9 mouse cellular contexts compared by ENCODE assay signal in genomic region chr11:3538341-3538740, GRCm38 (mm10). TPM values are rescaled to one million over a fixed set of nuclear protein-coding genes. Genes with fewer than 3 reads are reported as not detected.
DNase-seq lines count a peak whose midpoint lies in the region; ATAC-seq and TF ChIP-seq lines count a peak whose summit lies in the region.
"Had no signal": no experiment of that assay in that cellular context is flagged by ENCODE, and none has a peak within 500 bp of the region (broad histone marks: within the 10 kb centered on the region; RNA-seq: fewer than 3 reads in every experiment).

No protein-coding gene starts in this region.

- peaks cover 30% of the 10 kb centered on the region for H3K4me1 ChIP-seq in kidney, embryonic 16.5 days (ENCODE audit: insufficient read depth, low read length)
- no peaks in the 10 kb centered on the region for H3K4me1 ChIP-seq in cortical plate, adult 2 months (ENCODE audit: control insufficient read depth, insufficient read depth, low read length)
- peaks cover 22% of the 10 kb centered on the region for H3K4me1 ChIP-seq in hindbrain, embryonic 15.5 days (replicated peaks)
- peaks cover 5% of the 10 kb centered on the region for H3K4me1 ChIP-seq in midbrain, postnatal 0 days (ENCODE audit: insufficient read depth, low read length)

- no peak for TF ChIP-seq POLR2A in cortical plate, adult 2 months (IDR thresholded peaks at IDR 0.05; ENCODE audit: extremely low read depth, insufficient read depth, low read length)

- H3K4me2 ChIP-seq in kidney, embryonic 16.5 days (replicated peaks; ENCODE audit: low read depth, low read length), result peak overlapping the region; percentile 67
- H3K4me2 ChIP-seq in hindbrain, embryonic 15.5 days, result peak overlapping the region; percentile 84
- peak overlapping the region; percentile 72 for H3K4me2 ChIP-seq in midbrain, postnatal 0 days (ENCODE audit: low read depth, low read length, poor library complexity, severe bottlenecking)

- no peaks in the 10 kb centered on the region for H3K9me3 ChIP-seq in kidney, embryonic 16.5 days (ENCODE audit: low read length)
- no peaks in the 10 kb centered on the region for H3K9me3 ChIP-seq in hindbrain, embryonic 15.5 days
- H3K9me3 ChIP-seq in midbrain, postnatal 0 days (ENCODE audit: low read length), result no peaks in the 10 kb centered on the region

- H3K27ac ChIP-seq in kidney, embryonic 16.5 days (ENCODE audit: low read length), result peak overlapping the region; percentile 61; the same call in 1 of the 2 replicates
- no peak overlapping the region for H3K27ac ChIP-seq in cortical plate, adult 2 months (ENCODE audit: insufficient read depth, low read length)
- H3K27ac ChIP-seq in hindbrain, embryonic 15.5 days (replicated peaks), result no peak overlapping the region
- no peak overlapping the region for H3K27ac ChIP-seq in midbrain, postnatal 0 days (ENCODE audit: low read depth, low read length)

- no peaks in the 10 kb centered on the region for H3K27me3 ChIP-seq in kidney, embryonic 16.5 days (ENCODE audit: insufficient read depth, low read length)
- H3K27me3 ChIP-seq in hindbrain, embryonic 15.5 days, result no peaks in the 10 kb centered on the region
- H3K27me3 ChIP-seq in midbrain, postnatal 0 days (ENCODE audit: insufficient read depth, low read length), result no peaks in the 10 kb centered on the region

- peak overlapping the region; percentile 73 for H3K4me3 ChIP-seq in kidney, embryonic 16.5 days (ENCODE audit: low read length)
- H3K4me3 ChIP-seq in cortical plate, adult 2 months (ENCODE audit: insufficient read depth, low read length), result peak overlapping the region; percentile 43; the same call in 1 of the 2 replicates
- peak overlapping the region; percentile 58 for H3K4me3 ChIP-seq in hindbrain, embryonic 15.5 days
- H3K4me3 ChIP-seq in midbrain, postnatal 0 days (ENCODE audit: low read depth, low read length), result peak overlapping the region; percentile 46; the same call in 1 of the 2 replicates

- peak overlapping the region; percentile 82 for H3K9ac ChIP-seq in kidney, embryonic 16.5 days (replicated peaks; ENCODE audit: low read length)
- no peak overlapping the region; the same call in 1 of the 2 replicates for H3K9ac ChIP-seq in hindbrain, embryonic 15.5 days
- H3K9ac ChIP-seq in midbrain, postnatal 0 days (replicated peaks; ENCODE audit: low read length, poor library complexity, severe bottlenecking), result no peak overlapping the region

- H3K36me3 ChIP-seq in kidney, embryonic 16.5 days (ENCODE audit: insufficient read depth, low read length), result peaks cover 11% of the 10 kb centered on the region
- H3K36me3 ChIP-seq in hindbrain, embryonic 15.5 days, result no peaks in the 10 kb centered on the region
- H3K36me3 ChIP-seq in midbrain, postnatal 0 days (ENCODE audit: insufficient read depth, low read length), result no peaks in the 10 kb centered on the region

- 58% methylated on average over 4 of the region's 4 CpGs for WGBS in kidney, embryonic 16.5 days
- 61% methylated on average over 4 of the region's 4 CpGs for WGBS in hindbrain, embryonic 15.5 days
- 62% methylated on average over 4 of the region's 4 CpGs for WGBS in midbrain, postnatal 0 days

- ATAC-seq in kidney, embryonic 16.5 days (ENCODE audit: low FRiP score, low TSS enrichment), result no peak
- no peak for ATAC-seq in hindbrain, embryonic 15.5 days (ENCODE audit: low FRiP score, low read depth)
- ATAC-seq in midbrain, postnatal 0 days (ENCODE audit: low FRiP score), result no peak
- no peak for ATAC-seq in erythroid progenitor cell, adult 5-6 weeks (replicated peaks; ENCODE audit: low FRiP score, poor library complexity, severe bottlenecking)

- DNase-seq in kidney, postnatal 4 days, result no peak
- no peak for DNase-seq in midbrain, postnatal 0 days (ENCODE audit: low spot score)
- DNase-seq in T-cell, adult 2 months (ENCODE audit: low spot score), result no peak
- DNase-seq in urinary bladder, postnatal 25 days (ENCODE audit: low spot score), result no peak

- TF ChIP-seq CTCF in cortical plate, adult 2 months (IDR thresholded peaks at IDR 0.05; ENCODE audit: extremely low read depth, insufficient read depth, low read length), result no peak
- TF ChIP-seq CTCF in midbrain, postnatal 0 days (IDR thresholded peaks at IDR 0.05), result no peak

RNA-seq across cellular contexts. Expression of gene Smtn, which starts 2.1 kb away (rescaled TPM):
- polyA plus RNA-seq in kidney, embryonic 16.5 days (2015; fragmentation: Nextera tagmentation; extraction: Ambion mirVana), result 110 and 116 TPM in 2 replicates
- 4.9 and 5.4 TPM in 2 replicates for polyA plus RNA-seq in cortical plate, adult 2 months (2012; rRNA removed)
- 18.5 and 19.5 TPM in 2 replicates for polyA plus RNA-seq in hindbrain, embryonic 15.5 days (2015; fragmentation: Nextera tagmentation; extraction: Ambion mirVana)
- 7.3 and 9.9 TPM in 2 replicates for total RNA-seq in midbrain, postnatal 0 days (2014; rRNA removed)
- polyA plus RNA-seq in midbrain, postnatal 0 days (2015; fragmentation: Nextera tagmentation; extraction: Ambion mirVana), result 8.0 and 8.1 TPM in 2 replicates
- total RNA-seq in erythroid progenitor cell, adult 5-6 weeks (2015; ENCODE audit: low replicate concordance), result 6.1 TPM in 1 of 2 replicates, not detected in the other
- total RNA-seq in erythroid progenitor cell, adult 5-6 weeks (2017; ENCODE audit: low replicate concordance), result 0.39 and 2.9 TPM in 2 replicates

RNA-seq across cellular contexts. Expression of gene Selenom, which starts 23.9 kb away (rescaled TPM):
- polyA plus RNA-seq in kidney, embryonic 16.5 days (2015; fragmentation: Nextera tagmentation; extraction: Ambion mirVana), result 113 and 114 TPM in 2 replicates
- polyA plus RNA-seq in cortical plate, adult 2 months (2012; rRNA removed), result 243 and 244 TPM in 2 replicates
- 136 and 139 TPM in 2 replicates for polyA plus RNA-seq in hindbrain, embryonic 15.5 days (2015; fragmentation: Nextera tagmentation; extraction: Ambion mirVana)
- 244 and 290 TPM in 2 replicates for total RNA-seq in midbrain, postnatal 0 days (2014; rRNA removed)
- 298 and 349 TPM in 2 replicates for polyA plus RNA-seq in midbrain, postnatal 0 days (2015; fragmentation: Nextera tagmentation; extraction: Ambion mirVana)
- 1.8 TPM in 1 of 2 replicates, not detected in the other for total RNA-seq in erythroid progenitor cell, adult 5-6 weeks (2015; ENCODE audit: low replicate concordance)
- 3.3 TPM in 1 of 2 replicates, not detected in the other for total RNA-seq in erythroid progenitor cell, adult 5-6 weeks (2017; ENCODE audit: low replicate concordance)

RNA-seq across cellular contexts. Expression of gene Inpp5j, which starts 33.7 kb away (rescaled TPM):
- polyA plus RNA-seq in kidney, embryonic 16.5 days (2015; fragmentation: Nextera tagmentation; extraction: Ambion mirVana), result 2.8 and 3.1 TPM in 2 replicates
- polyA plus RNA-seq in cortical plate, adult 2 months (2012; rRNA removed), result 38.4 and 39.0 TPM in 2 replicates
- polyA plus RNA-seq in hindbrain, embryonic 15.5 days (2015; fragmentation: Nextera tagmentation; extraction: Ambion mirVana), result 9.3 and 9.8 TPM in 2 replicates
- total RNA-seq in midbrain, postnatal 0 days (2014; rRNA removed), result 10.5 and 10.6 TPM in 2 replicates
- polyA plus RNA-seq in midbrain, postnatal 0 days (2015; fragmentation: Nextera tagmentation; extraction: Ambion mirVana), result 17.3 and 19.3 TPM in 2 replicates
- 1.3 TPM in 1 of 2 replicates, not detected in the other for total RNA-seq in erythroid progenitor cell, adult 5-6 weeks (2015; ENCODE audit: low replicate concordance)
- total RNA-seq in erythroid progenitor cell, adult 5-6 weeks (2017; ENCODE audit: low replicate concordance), result not detected in 2 replicates

RNA-seq across cellular contexts. Expression of gene Pla2g3, which starts 50.3 kb away (rescaled TPM):
- 0.32 and 0.56 TPM in 2 replicates for polyA plus RNA-seq in kidney, embryonic 16.5 days (2015; fragmentation: Nextera tagmentation; extraction: Ambion mirVana)
- polyA plus RNA-seq in cortical plate, adult 2 months (2012; rRNA removed), result 2.6 and 2.9 TPM in 2 replicates
- polyA plus RNA-seq in hindbrain, embryonic 15.5 days (2015; fragmentation: Nextera tagmentation; extraction: Ambion mirVana), result 1.6 and 2.0 TPM in 2 replicates
- total RNA-seq in midbrain, postnatal 0 days (2014; rRNA removed), result 27.4 and 33.1 TPM in 2 replicates
- polyA plus RNA-seq in midbrain, postnatal 0 days (2015; fragmentation: Nextera tagmentation; extraction: Ambion mirVana), result 15.4 and 20.1 TPM in 2 replicates
- not detected in 2 replicates for total RNA-seq in erythroid progenitor cell, adult 5-6 weeks (2015; ENCODE audit: low replicate concordance)
- total RNA-seq in erythroid progenitor cell, adult 5-6 weeks (2017; ENCODE audit: low replicate concordance), result not detected in 2 replicates
- total RNA-seq: megakaryocyte progenitor cell, adult 5-6 weeks had no signal
